Mouse (Mus musculus): Measurements from ENCODE around the gene 1700001C19Rik.
A peak's percentile ranks its signal among the peaks of the same experiment; 100 is the strongest.

DNA sequence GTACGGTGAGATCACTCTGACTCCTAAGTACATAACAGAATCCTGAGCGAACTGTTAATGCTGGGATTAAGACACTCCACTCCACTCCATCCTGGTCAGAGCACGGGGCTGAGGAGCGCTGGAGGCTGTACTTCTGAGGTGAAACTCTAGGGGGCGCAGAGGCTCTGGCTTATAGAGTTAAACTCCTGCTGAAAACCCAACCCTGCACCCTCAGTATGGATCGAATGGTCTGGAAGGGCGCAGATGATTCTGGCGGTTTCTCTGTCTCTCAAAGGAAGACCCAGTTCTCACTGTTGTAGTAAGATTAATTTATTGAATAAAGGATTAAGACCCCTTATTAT, 28.6 kb downstream of the 1700001C19Rik start:
- TF ChIP-seq CTCF (IDR thresholded peaks at IDR 0.05; ENCODE audit: extremely low read depth, insufficient read depth, insufficient read length, insufficient replicate concordance) (peak; percentile 72; the same call in 1 of the 2 replicates), POLR2A (IDR thresholded peaks at IDR 0.05; ENCODE audit: low read depth, low read length) (no peak)

Measured in spleen, adult 2 months (tissue).